Mouse (Mus musculus): ENCODE measurements around the gene Angptl2.

The Angptl2 gene

GRCm38 (mm10) chr2:33270569-33270968 lies 54.7 kb downstream of the Angptl2 start:
- no peak for DNase-seq (ENCODE audit: low read depth, low spot score)

- DNase-seq (ENCODE audit: low read depth, low spot score) = no peak
Observed at GRCm38 (mm10) chr2:33271511-33271910, 55.6 kb downstream of the Angptl2 start.

- no peak for DNase-seq (ENCODE audit: low read depth, low spot score)
Observed at GRCm38 (mm10) chr2:33272665-33273439, 57.0 kb downstream of the Angptl2 start.

GRCm38 (mm10) chr2:33274719-33275490 lies 59.0 kb downstream of the Angptl2 start:
- DNase-seq (ENCODE audit: low read depth, low spot score) = no peak

- DNase-seq (ENCODE audit: low read depth, low spot score) = no peak
Observed at GRCm38 (mm10) chr2:33279758-33280157, 63.9 kb downstream of the Angptl2 start.

GRCm38 (mm10) chr2:33280525-33280924 lies 64.7 kb downstream of the Angptl2 start:
- no peak for DNase-seq (ENCODE audit: low read depth, low spot score)

- no peak for DNase-seq (ENCODE audit: low read depth, low spot score)
Observed at GRCm38 (mm10) chr2:33281807-33282206, 65.9 kb downstream of the Angptl2 start.

GRCm38 (mm10) chr2:33282877-33283276 lies 67.0 kb downstream of the Angptl2 start:
- no peak for DNase-seq (ENCODE audit: low read depth, low spot score)

GRCm38 (mm10) chr2:33283674-33284073 lies 67.8 kb downstream of the Angptl2 start:
- no peak for DNase-seq (ENCODE audit: low read depth, low spot score)

- no peak for DNase-seq (ENCODE audit: low read depth, low spot score)
Observed at GRCm38 (mm10) chr2:33288837-33289236, 73.0 kb downstream of the Angptl2 start.

- DNase-seq (ENCODE audit: low read depth, low spot score) = no peak
Observed at GRCm38 (mm10) chr2:33290491-33290890, 74.6 kb downstream of the Angptl2 start.

- DNase-seq (ENCODE audit: low read depth, low spot score) = no peak
Observed at GRCm38 (mm10) chr2:33292057-33292456, 76.2 kb downstream of the Angptl2 start.

GRCm38 (mm10) chr2:33295115-33295514 lies 79.2 kb downstream of the Angptl2 start:
- no peak for DNase-seq (ENCODE audit: low read depth, low spot score)

Measured in forelimb bud, embryonic 11.5 days (tissue).